Mouse (Mus musculus) brain, embryonic 14.5 days (tissue): ENCODE data around the gene Cyp11a1.

Source experiments
- CTCF ChIP-seq: fragments of 200-500 bp; IDR thresholded peaks from 2 replicates; pipeline ENCODE4 v1.5.1; 2012; ENCODE audit warnings: inconsistent platforms, mild to moderate bottlenecking, moderate library complexity, borderline replicate concordance; ENCODE audit not compliant: insufficient read depth, insufficient read length; ENCODE audit errors: extremely low read depth
- POLR2A ChIP-seq: fragments of 200-500 bp; IDR thresholded peaks from 2 replicates; pipeline ENCODE4 v1.6.1; 2012; ENCODE audit warnings: mild to moderate bottlenecking, inconsistent platforms, borderline replicate concordance; ENCODE audit not compliant: poor library complexity, insufficient read depth, insufficient read length, severe bottlenecking; ENCODE audit errors: extremely low read depth

DNA sequence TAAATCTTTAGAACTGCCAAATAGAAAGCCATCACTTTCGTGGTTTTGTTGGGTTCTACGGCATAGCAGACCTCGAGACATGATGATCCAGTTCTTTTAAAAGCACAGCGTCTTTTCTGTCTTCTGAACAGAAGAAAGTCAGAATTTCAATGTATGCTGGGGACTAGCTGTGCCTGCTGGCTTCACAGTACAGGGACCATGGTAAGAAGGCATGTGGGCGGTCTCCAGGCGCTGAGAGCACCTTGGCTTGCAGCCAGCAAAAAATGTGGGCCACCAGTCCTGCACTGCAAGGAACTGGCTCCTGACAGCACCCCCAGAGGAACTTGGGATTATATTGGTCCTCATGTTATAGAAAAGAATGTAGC is 60.5 kb downstream of the Cyp11a1 start:
- TF ChIP-seq CTCF (no peak), POLR2A (no peak)
